Mouse (Mus musculus) midbrain, embryonic 10.5 days (tissue): Measurements from ENCODE around the gene Ces1c. TPM values are rescaled to one million over a fixed set of nuclear protein-coding genes. Genes with fewer than 3 reads are reported as not detected.

Experiments used
- DNase-seq: peaks from one replicate; pipeline ENCODE4 v3.0.0-alpha.2; 2017; ENCODE audit warnings: low spot score
- H3K27ac ChIP-seq: fragments of 300-500 bp; sonication (generic); replicated peaks from 2 replicates; pipeline ENCODE4 v1.5.1; 2016; ENCODE audit warnings: mild to moderate bottlenecking
- H3K27me3 ChIP-seq: fragments of 300-500 bp; sonication (generic); 2 replicates; pipeline ENCODE4 v1.6.1; 2016; ENCODE audit warnings: low read depth, mild to moderate bottlenecking; ENCODE audit not compliant: poor library complexity, severe bottlenecking
- H3K36me3 ChIP-seq: fragments of 300-500 bp; sonication (generic); 2 replicates; pipeline ENCODE4 v1.6.1; 2016; ENCODE audit warnings: mild to moderate bottlenecking, moderate library complexity
- H3K4me1 ChIP-seq: fragments of 300-500 bp; sonication (generic); 2 replicates; pipeline ENCODE4 v1.6.1; 2016
- H3K4me3 ChIP-seq: fragments of 300-500 bp; sonication (generic); 2 replicates; pipeline ENCODE4 v1.5.1; 2016; ENCODE audit warnings: mild to moderate bottlenecking, moderate library complexity
- H3K9me3 ChIP-seq: fragments of 300-500 bp; sonication (generic); replicated peaks from 2 replicates; pipeline ENCODE4 v1.6.1; 2016; ENCODE audit warnings: mild to moderate bottlenecking
- WGBS: fragments of 180-500 bp; shearing (Covaris S2); methylation state at CpG from one replicate; pipeline ENCODE4 v1.1.7; 2016; 5-methylcytosine and 5-hydroxymethylcytosine counted together
- polyA plus RNA-seq: library from polyadenylated mRNA; unstranded; fragments of >200 nt; fragmentation: Nextera tagmentation; extraction: Ambion mirVana; gene quantifications from 2 replicates; pipeline ENCODE4 v1.2.1, GENCODE M21; 2016

The Ces1c gene
- polyA plus RNA-seq, result not detected in 2 replicates

DNA sequence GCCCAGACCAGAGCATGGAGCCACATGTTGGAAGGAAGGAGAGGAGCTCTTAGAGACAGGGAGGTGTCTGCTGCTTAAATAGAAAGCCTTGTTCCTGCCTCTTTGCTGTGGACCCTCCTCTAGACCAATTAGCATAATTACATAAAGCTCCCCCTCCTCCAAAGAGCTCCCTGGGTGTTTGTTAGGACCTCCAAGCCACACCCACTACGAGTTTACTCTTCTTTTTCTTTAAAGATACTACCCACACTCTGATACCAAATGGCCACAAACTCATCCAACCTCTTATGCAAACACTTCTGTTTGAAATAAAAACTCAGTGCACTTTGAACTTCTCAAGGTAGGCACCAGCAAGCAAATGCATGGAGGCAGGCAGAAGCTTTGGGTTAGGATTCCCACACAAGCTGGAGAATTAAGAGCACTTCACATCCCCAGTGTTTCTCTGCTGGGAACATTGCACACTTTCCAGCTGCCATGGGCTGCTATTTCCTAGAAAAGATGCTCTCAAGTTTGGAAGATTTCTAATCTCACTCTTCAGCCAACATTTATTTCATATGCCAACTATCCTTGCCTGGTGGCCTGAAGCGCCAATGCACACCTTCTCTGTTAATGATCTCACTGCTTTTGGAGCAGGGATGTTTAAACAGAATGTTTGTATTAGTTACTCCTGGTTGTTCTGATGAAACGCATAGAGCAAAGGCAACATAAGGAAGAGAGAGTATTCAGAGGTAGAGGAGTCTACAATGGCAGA lies at the start of gene Ces1c:
Gene Ces1c (minus strand): TSS at position 51 of the 748 bp plus-strand sequence.
- Histone ChIP-seq H3K27me3 (no peaks in the 10 kb centered on the region), H3K9me3 (no peaks in the 10 kb centered on the region)

DNA sequence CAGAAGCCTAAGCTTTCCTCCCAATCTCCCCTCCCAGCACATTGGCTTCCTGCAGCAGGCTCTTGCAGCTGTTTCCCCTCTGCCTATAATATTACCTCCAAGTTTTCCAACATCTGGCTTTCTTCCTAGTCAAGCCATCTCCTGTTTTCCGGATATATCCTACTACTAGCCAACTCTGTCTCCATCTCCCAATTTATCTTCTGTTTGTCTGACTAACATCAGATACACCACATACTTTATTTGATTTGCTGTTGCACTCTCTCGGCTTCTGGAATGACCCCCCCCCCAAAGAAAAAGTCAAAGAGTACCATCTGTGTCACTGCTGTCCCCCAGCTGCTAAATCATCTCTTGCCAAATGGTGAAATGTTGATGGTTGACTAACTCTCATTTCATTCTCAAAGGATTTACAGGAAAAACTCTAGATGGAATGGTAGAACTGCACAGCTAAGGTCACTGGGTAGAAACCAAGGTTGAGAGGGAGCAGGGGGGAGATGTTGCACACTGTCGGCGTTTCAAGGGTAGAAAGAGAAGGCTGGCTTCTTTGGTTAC lies 49.6 kb upstream of the Ces1c start:
- H3K4me3 ChIP-seq, result no peak overlapping the region
- 85% methylated on average over 4 of the region's 4 CpGs for WGBS
- H3K4me1 ChIP-seq, result peaks cover 7% of the 10 kb centered on the region; the same call in 1 of the 2 replicates
- H3K27ac ChIP-seq, result no peak overlapping the region
- no peaks in the 10 kb centered on the region for H3K36me3 ChIP-seq
- no peaks in the 10 kb centered on the region for H3K9me3 ChIP-seq
- H3K27me3 ChIP-seq, result no peaks in the 10 kb centered on the region
- DNase-seq, result no peak

More for the DNA sequence above, at the start of gene Ces1c:
- Histone ChIP-seq H3K36me3 (no peaks in the 10 kb centered on the region), H3K4me1 (no peaks in the 10 kb centered on the region), H3K27ac (no peak within 1 kb of the TSS), H3K4me3 (no peak within 1 kb of the TSS)
- no peak for DNase-seq
- WGBS, result 91% methylated on average over 3 of the region's 3 CpGs

DNA sequence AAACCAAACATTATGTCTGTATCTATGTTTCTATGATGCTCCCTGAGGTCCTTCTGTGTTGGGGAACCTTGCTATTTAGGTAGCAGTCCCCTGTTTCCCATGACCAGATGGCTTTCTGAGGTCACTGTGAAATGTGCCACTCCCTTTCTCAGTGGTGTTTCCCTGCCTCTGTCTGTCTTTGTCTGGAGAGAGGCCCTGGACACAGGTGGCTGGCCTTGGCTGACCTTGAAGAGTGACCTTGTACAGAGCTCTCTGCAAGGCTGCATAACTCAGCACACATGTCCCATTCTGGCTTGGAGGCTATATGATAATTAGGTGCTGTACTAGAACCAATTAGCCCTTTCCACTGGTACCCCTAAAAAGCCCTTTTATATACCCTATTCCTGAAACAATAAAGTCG lies 45.5 kb upstream of the Ces1c start:
- WGBS, result 77% methylated on average over 1 of the region's 1 CpGs
- Histone ChIP-seq H3K27ac (no peak overlapping the region), H3K27me3 (no peaks in the 10 kb centered on the region), H3K36me3 (no peaks in the 10 kb centered on the region), H3K4me3 (no peak overlapping the region), H3K4me1 (peaks cover 7% of the 10 kb centered on the region; the same call in 1 of the 2 replicates), H3K9me3 (no peaks in the 10 kb centered on the region)
- DNase-seq, result no peak

DNA sequence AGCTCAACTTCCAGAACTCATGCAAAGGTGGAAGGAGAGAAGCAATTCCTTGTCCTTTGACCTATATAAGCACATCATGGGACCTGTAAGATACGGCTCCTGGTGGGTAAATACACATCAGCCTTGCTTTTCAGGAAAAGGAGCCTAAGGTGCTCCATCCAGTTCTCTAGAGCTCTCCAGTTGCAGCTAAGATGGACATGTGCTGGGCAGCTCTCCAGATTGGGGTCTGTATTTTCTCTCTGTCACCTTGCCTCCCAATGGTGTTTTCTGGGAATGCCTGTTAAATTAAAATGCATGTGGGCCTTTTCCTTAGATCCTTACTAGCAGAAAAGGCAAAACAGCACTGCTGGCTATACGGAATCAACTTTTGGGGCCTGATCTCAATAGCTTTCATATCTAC lies 43.5 kb upstream of the Ces1c start:
- DNase-seq, result no peak
- Histone ChIP-seq H3K4me1 (peaks cover 7% of the 10 kb centered on the region; the same call in 1 of the 2 replicates), H3K36me3 (no peaks in the 10 kb centered on the region), H3K4me3 (no peak overlapping the region), H3K27me3 (no peaks in the 10 kb centered on the region), H3K27ac (no peak overlapping the region), H3K9me3 (no peaks in the 10 kb centered on the region)
- 89% methylated on average over 2 of the region's 2 CpGs for WGBS

DNA sequence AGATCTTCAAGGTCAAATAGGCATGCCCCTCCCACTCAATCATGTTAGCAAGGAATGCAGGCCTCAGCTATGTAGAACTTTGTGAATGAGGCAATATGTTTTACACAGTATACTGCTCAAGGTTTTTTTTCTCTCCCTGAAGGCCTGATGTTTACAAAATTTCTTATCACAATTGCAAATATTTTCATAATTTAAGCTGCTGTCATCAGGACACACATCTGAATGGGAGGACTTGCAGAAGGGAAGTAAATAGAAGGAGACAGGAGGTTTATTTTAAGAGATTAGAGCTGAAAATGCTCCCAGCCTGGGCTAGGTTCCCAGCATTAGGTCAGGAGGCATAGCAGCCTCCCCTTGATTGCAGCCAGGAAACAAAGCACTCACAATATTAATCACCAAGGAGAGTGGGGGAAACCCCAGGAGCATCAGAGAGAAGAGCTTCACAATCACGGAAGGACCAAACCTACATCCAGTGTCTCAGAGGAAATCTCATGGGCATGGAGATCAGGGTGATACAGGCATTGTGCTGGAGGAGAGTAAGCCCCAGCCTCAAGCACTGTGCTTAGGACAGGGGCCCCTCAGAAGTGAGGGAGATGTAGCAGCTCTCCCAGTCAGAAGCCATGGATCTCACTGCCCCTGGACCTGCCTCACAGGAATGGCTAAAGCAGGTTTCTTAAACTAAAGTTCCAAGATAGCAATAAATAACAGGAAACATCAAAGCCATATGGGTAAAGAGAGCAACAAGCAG lies 40.9 kb upstream of the Ces1c start:
- 82% methylated on average over 1 of the region's 1 CpGs for WGBS
- no peak for DNase-seq
- Histone ChIP-seq H3K9me3 (no peaks in the 10 kb centered on the region), H3K27ac (no peak overlapping the region), H3K4me1 (peaks cover 7% of the 10 kb centered on the region; the same call in 1 of the 2 replicates), H3K36me3 (no peaks in the 10 kb centered on the region), H3K27me3 (no peaks in the 10 kb centered on the region), H3K4me3 (no peak overlapping the region)

DNA sequence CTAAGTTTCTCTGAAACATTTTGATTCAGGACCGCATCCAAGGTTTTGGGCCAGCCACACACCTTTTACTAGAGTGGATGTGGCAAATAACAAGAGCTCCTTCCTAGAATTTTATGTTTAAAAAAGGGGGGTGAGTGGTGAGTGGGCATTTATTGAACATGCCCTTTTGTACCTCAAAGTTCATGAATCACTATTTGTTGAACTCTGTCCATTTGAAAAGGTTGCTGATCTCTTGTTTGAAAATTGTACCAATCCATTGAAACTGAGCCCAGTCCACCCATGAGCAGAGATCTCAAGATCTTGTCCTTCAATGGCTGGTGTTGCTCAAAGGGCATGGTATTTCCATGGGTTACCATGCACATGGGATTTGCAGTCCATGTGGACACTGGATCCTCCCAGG lies 32.3 kb upstream of the Ces1c start:
- Histone ChIP-seq H3K4me1 (no peaks in the 10 kb centered on the region), H3K9me3 (no peaks in the 10 kb centered on the region), H3K27me3 (no peaks in the 10 kb centered on the region), H3K36me3 (no peaks in the 10 kb centered on the region), H3K4me3 (no peak overlapping the region), H3K27ac (no peak overlapping the region)
- no peak for DNase-seq
- WGBS, result 92% methylated on average over 1 of the region's 1 CpGs

DNA sequence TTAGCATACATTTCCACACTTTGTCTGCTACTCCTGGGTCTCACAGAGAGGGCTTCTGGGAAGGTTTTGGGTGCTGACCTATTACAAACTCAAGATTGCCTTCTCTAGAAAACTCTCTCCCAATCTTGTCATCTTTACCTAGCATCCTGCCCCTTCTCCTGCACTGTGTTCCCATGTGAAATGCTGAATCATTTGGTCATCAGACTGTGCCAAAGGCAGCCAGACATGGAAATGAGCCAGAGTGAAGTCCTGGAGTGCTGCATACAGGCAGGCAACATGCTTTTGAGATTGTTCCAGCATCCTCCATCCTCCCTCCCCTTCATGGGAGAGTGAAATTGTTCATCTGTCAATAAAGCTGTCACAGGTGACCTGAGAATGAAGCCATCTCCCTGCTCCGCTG lies 20.3 kb upstream of the Ces1c start:
- Histone ChIP-seq H3K9me3 (no peaks in the 10 kb centered on the region), H3K36me3 (no peaks in the 10 kb centered on the region), H3K27ac (no peak overlapping the region), H3K4me3 (no peak overlapping the region), H3K4me1 (no peaks in the 10 kb centered on the region), H3K27me3 (no peaks in the 10 kb centered on the region)
- DNase-seq, result no peak
- WGBS, result 92% methylated on average over 1 of the region's 1 CpGs

DNA sequence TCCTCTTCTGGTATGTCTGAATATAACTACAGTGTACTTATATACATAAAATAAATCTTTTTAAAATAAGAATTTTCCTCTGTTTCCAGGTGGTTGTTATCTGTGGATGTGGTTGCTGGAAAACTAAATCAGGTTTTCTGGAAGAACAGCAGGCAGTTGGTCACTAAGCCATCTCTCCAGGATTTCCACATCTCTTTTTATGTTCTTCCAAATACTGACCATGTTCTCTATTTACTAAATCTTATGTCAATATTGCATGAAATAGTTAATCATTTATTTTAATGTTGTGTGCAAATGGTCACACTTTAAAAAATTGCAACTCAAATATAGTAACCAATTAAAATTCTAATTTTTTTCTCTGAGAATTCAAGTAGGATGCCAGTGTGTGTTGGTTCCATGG lies 16.2 kb upstream of the Ces1c start:
- Histone ChIP-seq H3K27me3 (no peaks in the 10 kb centered on the region), H3K36me3 (no peaks in the 10 kb centered on the region), H3K9me3 (no peaks in the 10 kb centered on the region), H3K4me1 (no peaks in the 10 kb centered on the region), H3K27ac (no peak overlapping the region), H3K4me3 (no peak overlapping the region)
- no peak for DNase-seq

DNA sequence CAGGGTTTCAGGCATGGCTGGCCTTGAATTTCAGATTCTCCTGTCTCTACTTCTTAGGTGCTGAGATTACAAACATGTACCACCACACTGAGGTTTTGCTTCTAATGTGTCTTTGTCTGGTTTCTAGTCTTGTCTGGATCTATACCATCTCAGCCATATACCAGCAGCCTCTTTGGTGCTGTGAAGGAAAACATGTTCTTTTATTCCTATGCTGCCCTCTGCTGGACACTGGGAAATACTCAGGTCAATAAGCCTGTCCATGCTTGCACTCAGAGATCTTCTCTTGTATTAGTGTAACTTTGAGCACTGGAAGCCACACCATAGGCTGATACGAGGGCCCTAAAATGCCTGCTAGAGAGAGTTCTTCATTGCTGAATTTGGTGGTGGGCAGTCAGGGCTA lies 9.6 kb upstream of the Ces1c start:
- no peaks in the 10 kb centered on the region for H3K9me3 ChIP-seq
- H3K27ac ChIP-seq, result no peak overlapping the region
- no peaks in the 10 kb centered on the region for H3K36me3 ChIP-seq
- H3K4me1 ChIP-seq, result no peaks in the 10 kb centered on the region
- no peak overlapping the region for H3K4me3 ChIP-seq
- peak; percentile 18 for DNase-seq
- no peaks in the 10 kb centered on the region for H3K27me3 ChIP-seq
- WGBS, result 58% methylated on average over 1 of the region's 1 CpGs

DNA sequence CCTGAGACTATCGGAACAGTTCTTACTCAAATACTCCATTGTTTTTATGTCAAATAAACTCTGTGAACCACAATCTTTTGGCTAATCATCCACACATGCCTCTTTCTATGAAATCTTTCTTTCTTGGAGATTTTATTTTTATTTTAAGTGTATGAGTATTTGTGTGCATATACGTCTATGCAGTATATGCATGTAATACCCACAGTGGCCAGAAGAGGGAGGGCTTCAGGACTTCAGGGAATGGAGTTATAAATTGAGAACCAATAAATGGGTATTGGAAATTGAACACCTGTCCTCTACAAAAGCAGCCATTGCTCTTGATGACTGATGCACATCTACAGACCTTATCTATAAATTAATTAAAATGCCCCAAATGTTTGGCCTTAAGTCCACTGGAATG lies 1.1 kb upstream of the Ces1c start:
- Histone ChIP-seq H3K4me1 (no peaks in the 10 kb centered on the region), H3K4me3 (no peak overlapping the region), H3K27ac (no peak overlapping the region), H3K9me3 (no peaks in the 10 kb centered on the region), H3K27me3 (no peaks in the 10 kb centered on the region), H3K36me3 (no peaks in the 10 kb centered on the region)
- WGBS, result 90% methylated on average over 2 of the region's 2 CpGs
- no peak for DNase-seq

DNA sequence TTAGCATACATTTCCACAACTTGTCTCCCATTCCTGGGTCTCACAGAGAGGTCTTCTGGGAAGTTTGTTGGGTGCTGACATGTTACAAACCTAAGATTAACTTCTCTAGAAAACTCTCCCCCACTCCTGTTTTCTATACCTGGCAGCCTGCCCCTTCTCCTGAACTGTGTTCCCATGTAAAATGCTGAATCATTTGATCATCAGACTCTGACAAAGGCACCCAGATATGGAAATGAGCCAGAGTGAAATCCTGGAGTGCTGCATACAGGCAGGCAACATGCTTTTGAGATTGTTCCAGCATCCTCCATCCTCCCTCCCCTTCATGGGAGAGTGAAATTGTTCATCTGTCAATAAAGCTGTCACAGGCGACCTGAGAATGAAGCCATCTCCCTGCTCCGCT lies 4.6 kb downstream of the Ces1c start:
- no peaks in the 10 kb centered on the region for H3K9me3 ChIP-seq
- no peak overlapping the region for H3K27ac ChIP-seq
- 82% methylated on average over 2 of the region's 2 CpGs for WGBS
- no peaks in the 10 kb centered on the region for H3K4me1 ChIP-seq
- H3K36me3 ChIP-seq, result no peaks in the 10 kb centered on the region
- H3K27me3 ChIP-seq, result no peaks in the 10 kb centered on the region
- no peak for DNase-seq
- no peak overlapping the region for H3K4me3 ChIP-seq

DNA sequence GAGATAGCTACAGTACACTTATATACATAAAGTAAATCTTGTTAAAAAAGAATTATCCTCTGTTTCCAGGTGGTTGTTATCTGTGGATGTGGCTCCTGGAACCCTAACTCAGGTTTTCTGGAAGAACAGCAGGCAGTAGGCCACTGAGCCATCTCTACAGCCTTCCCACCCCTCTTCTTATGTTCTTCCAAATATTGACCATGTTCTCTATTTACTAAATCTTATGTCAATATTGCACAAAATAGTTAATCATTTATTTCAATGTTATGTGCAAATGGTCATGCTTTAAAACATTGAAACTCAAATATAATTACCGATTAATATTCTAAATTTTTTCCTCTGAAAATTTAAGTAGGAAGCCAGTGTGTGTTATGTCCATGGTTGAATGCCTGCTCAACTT lies 9.1 kb downstream of the Ces1c start:
- Histone ChIP-seq H3K9me3 (no peaks in the 10 kb centered on the region), H3K27ac (no peak overlapping the region), H3K4me1 (no peaks in the 10 kb centered on the region), H3K4me3 (no peak overlapping the region), H3K27me3 (no peaks in the 10 kb centered on the region), H3K36me3 (no peaks in the 10 kb centered on the region)
- DNase-seq, result no peak
- WGBS, result 89% methylated on average over 1 of the region's 1 CpGs

DNA sequence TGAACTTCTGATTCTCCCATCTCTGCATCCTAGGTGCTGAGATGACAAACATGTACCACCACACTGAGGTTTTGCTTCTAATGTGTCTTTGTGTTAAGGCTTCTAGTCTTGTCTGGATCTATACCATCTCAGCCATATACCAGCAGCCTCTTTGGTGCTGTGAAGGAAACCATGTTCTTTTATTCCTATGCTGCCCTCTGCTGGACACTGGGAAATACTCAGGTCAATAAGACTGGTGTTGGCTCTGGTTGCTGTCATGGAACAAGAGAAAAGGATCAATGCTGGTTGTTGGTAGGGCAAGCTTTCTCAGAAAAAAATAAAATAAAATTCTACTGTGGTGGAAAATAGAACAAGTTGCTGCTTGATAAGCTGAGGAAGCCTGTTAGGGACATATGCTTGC lies 35.7 kb downstream of the Ces1c start:
- Histone ChIP-seq H3K9me3 (no peaks in the 10 kb centered on the region), H3K36me3 (no peaks in the 10 kb centered on the region), H3K27ac (no peak overlapping the region), H3K27me3 (no peaks in the 10 kb centered on the region), H3K4me3 (no peak overlapping the region), H3K4me1 (no peaks in the 10 kb centered on the region)
- DNase-seq, result peak; percentile 29
